Mouse (Mus musculus) gastrocnemius, adult 2 months (tissue): ENCODE measurements at regions not wholly inside any gene's neighbourhood (a gene's known extent, or its start where the extent isn't known, plus 50 kb on each side); places are given as distances from the start of the nearest gene placed in this dataset.

Experiments
- DNase-seq: peaks from one replicate; pipeline ENCODE4 v3.0.0; 2022
- H3K27ac ChIP-seq: fragments of 200-600 bp; 2 replicates; pipeline ENCODE4 v1.8.1; 2022; ENCODE audit warnings: mild to moderate bottlenecking
- H3K4me3 ChIP-seq: fragments of 200-600 bp; 2 replicates; pipeline ENCODE4 v1.8.1; 2022; ENCODE audit warnings: mild to moderate bottlenecking, moderate library complexity
- CTCF ChIP-seq: fragments of 200-600 bp; IDR thresholded peaks from 2 replicates; pipeline ENCODE4 v1.8.1; 2022; ENCODE audit warnings: antibody characterized with exemption, mild to moderate bottlenecking, moderate library complexity
- intact Hi-C: fragments of 180-260 bp; cut with DNase I; formaldehyde crosslinking; loops from one replicate; pipeline ENCODE4 v1.15.1; 2025

DNA sequence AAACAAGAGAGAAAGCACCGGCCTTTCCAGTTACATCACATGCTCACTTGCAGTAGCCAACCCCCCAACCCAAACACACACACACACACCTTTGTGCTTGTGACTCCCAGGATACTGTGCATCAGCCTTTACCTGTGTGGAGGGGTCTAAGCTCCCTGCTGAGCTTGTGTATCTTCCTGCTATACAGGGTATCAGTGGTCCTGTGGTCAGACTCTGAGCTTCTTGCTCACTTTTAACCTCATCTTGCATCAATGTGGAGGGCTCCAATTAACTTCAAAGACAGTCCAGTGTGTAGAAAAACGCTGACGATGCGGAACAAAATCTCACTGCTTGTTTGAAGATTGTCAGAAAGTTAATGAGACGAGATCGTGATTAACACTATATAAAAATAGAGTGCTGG is 71.4 kb upstream of the Gypa start:
- intact Hi-C loops: no loop called here
- no peak for DNase-seq
- no peak overlapping the region for H3K4me3 ChIP-seq
- no peak overlapping the region for H3K27ac ChIP-seq
- no peak for TF ChIP-seq CTCF

- intact Hi-C loops: no loop called here
- no peak for TF ChIP-seq CTCF
- H3K4me3 ChIP-seq: no peak overlapping the region
- H3K27ac ChIP-seq: no peak overlapping the region
- DNase-seq: no peak
These were observed 77.5 kb upstream of the Gypa start for GRCm38 (mm10) chr8:80416121-80416520.

- TF ChIP-seq CTCF: no peak
- intact Hi-C loops: no loop called here
- Histone ChIP-seq H3K27ac (no peak overlapping the region), H3K4me3 (no peak overlapping the region)
- DNase-seq: no peak
These were observed 93.9 kb upstream of the Gypa start for GRCm38 (mm10) chr8:80399594-80400207.

GRCm38 (mm10) chr8:80395010-80395409 is 98.6 kb upstream of the Gypa start:
- intact Hi-C loops: no loop called here
- no peak for DNase-seq
- no peak overlapping the region for H3K4me3 ChIP-seq
- H3K27ac ChIP-seq: no peak overlapping the region
- no peak for TF ChIP-seq CTCF

GRCm38 (mm10) chr8:80393111-80393510 is 100.5 kb upstream of the Gypa start:
- no peak overlapping the region for H3K27ac ChIP-seq
- intact Hi-C loops: no loop called here
- no peak for TF ChIP-seq CTCF
- DNase-seq: no peak
- H3K4me3 ChIP-seq: no peak overlapping the region

GRCm38 (mm10) chr8:80369221-80369620 is 124.4 kb upstream of the Gypa start:
- no peak for TF ChIP-seq CTCF
- H3K27ac ChIP-seq: no peak overlapping the region
- intact Hi-C loops: no loop called here
- no peak overlapping the region for H3K4me3 ChIP-seq
- DNase-seq: no peak

GRCm38 (mm10) chr8:80364059-80364458 is 129.5 kb upstream of the Gypa start:
- no peak for TF ChIP-seq CTCF
- Histone ChIP-seq H3K27ac (no peak overlapping the region), H3K4me3 (no peak overlapping the region)
- no peak for DNase-seq
- intact Hi-C loops: no loop called here

DNA sequence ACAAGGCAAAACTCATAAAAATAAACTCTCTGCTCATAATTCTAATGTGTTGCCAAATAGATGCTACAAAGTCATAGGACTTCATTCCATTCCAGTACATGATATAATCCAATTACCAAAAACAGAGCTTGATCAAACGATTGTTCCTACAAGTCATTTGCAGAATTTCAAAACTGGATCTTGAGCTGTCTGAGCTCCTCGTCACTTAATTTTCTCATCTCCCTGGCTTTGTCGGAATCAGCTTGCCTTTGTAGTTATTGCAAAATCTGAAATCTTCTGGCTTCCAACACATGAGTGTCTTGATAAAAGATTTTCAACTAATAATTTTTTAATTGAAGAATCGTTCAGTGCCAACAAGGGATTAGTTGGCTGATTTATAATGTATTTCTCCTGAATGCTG is 150.3 kb upstream of the Gypa start:
- TF ChIP-seq CTCF: no peak
- intact Hi-C loops: no loop called here
- DNase-seq: no peak

GRCm38 (mm10) chr8:80337872-80338271 is 155.7 kb upstream of the Gypa start:
- no peak overlapping the region for H3K4me3 ChIP-seq
- TF ChIP-seq CTCF: no peak
- intact Hi-C loops: no loop called here
- no peak for DNase-seq
- no peak overlapping the region for H3K27ac ChIP-seq

More for the DNA sequence above, 150.3 kb upstream of the Gypa start:
- H3K4me3 ChIP-seq: no peak overlapping the region
- H3K27ac ChIP-seq: no peak overlapping the region

DNA sequence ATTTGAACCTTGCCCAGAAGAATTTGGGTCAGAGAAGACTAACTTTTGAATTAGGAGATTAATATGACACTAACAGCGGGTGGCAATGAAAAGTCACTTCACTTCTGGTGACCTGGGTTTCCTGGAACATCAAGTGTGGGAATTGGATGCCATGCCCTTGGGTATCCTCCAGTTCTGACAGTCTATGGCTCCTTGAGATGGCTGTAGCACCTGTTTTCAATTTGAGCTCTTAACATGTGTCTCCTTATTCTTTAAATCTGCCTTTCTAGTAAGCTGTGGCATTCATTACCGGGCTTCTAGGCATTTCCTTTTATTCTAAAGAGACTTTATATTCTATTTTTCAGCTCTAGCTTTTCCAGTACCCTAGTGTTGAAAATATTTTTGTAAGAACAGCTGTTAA is 164.9 kb upstream of the Gypa start:
- H3K27ac ChIP-seq: no peak overlapping the region
- DNase-seq: no peak
- no peak for TF ChIP-seq CTCF
- H3K4me3 ChIP-seq: no peak overlapping the region
- intact Hi-C loops: no loop called here

DNA sequence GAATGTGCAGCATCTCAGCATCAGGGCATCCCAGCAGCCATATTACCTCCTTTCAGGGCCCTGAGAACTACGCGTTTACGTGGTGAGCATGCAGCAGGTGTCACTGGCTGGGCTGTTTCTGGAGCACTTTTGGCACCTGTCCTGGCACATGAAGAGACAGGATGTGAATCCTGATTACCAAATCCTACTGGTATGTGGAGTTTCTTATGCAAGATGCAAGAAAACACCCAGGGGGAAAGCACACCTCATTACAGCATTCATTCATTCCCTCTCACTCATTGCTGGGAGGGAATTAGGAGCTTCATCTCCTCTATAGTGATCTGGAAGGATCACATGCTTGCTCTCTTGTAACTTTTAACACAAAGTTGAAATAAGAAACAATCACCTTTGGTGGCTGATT is 167.7 kb upstream of the Gypa start:
- H3K27ac ChIP-seq: no peak overlapping the region
- DNase-seq: no peak
- intact Hi-C loops: no loop called here
- TF ChIP-seq CTCF: no peak
- no peak overlapping the region for H3K4me3 ChIP-seq

- TF ChIP-seq CTCF: no peak
- no peak overlapping the region for H3K27ac ChIP-seq
- intact Hi-C loops: no loop called here
- H3K4me3 ChIP-seq: no peak overlapping the region
- DNase-seq: no peak
These were observed 168.4 kb upstream of the Gypa start for GRCm38 (mm10) chr8:80325132-80325531.

DNA sequence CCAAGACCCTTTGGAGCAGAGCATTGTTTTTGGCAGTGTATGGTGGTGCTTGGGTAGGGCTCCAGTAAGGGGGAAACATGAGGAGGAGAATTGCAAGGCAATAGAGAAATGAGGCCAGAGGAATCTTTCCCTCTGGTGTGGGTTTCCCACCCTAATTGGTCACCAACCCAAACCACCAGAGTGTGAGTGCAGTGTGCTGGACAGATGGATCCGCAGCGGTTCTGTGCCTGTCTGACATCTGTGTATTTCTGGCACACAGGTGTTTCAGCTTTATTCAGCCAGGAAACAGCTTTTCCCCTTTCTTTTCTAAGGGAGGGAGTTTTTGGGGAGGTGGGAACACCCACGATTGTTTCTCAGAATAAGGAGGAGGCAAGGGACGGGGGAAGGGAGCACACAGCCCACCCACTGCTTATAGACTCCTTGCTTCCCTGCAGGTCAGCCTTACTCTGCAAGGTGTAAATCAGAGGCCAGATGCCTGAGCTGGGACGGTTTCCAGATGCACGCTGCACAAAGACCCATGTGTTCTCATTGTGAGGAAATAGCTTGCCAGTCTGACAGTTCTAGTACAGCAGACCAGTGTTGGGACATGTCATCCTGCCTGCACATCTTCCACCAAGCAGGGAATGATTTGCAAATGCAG is 175.2 kb upstream of the Gypa start:
- intact Hi-C loops: no loop called here
- no peak for TF ChIP-seq CTCF
- Histone ChIP-seq H3K4me3 (no peak overlapping the region), H3K27ac (no peak overlapping the region)
- no peak for DNase-seq

- intact Hi-C loops: no loop called here
- Histone ChIP-seq H3K27ac (no peak overlapping the region), H3K4me3 (peak overlapping the region; percentile 60)
- peak; percentile 30 for DNase-seq
- TF ChIP-seq CTCF: no peak
These were observed 178.2 kb upstream of the Gypa start for GRCm38 (mm10) chr8:80315371-80315770.
